8 mouse cellular contexts compared by ENCODE assay signal in the genomic region with DNA sequence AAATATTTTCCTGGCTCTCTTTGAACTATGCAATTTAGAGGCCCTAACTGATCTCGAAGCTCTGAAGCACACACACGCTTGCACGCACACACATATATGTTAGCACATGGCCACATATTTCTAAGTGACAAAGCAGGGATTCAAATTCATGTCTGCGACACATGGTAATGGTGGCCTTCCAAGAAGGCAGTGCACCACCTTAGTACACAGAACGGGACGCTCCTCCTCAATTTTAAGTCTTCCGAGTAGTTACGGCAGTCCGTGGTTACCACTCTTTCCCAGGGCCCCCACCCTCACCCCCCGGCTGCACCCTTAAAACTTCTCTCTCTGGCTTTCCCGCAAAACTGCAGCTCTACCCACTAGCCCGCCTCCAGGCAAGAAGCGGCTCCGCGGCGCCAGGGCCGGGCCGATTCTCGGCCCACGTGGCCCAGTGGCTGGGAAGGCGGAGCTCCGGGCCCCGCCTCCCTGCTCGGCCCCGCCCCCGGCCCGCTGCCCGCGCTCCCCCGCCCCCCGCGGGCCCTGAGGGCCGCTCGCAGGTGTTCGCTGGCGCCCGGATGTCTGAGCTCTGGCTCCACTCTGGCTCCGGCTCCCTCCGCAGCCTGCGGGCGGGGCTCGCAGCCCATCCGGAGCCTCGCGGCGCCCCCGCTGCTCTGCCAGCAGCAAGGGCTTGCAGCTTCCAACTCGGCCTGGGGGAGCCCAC. TPM values are rescaled to one million over a fixed set of nuclear protein-coding genes. Genes with fewer than 3 reads are reported as not detected.
DNase-seq lines count a peak whose midpoint lies in the region; ATAC-seq and TF ChIP-seq lines count a peak whose summit lies in the region.

No protein-coding gene starts in this region.

- H3K27ac ChIP-seq in hindbrain, embryonic 12.5 days = peak overlapping the region; percentile 70
- H3K27ac ChIP-seq in left cerebral cortex, adult 2 months = peak overlapping the region; percentile 36; the same call in 1 of the 2 replicates

- H3K4me1 ChIP-seq in hindbrain, embryonic 12.5 days = peaks cover 63% of the 10 kb centered on the region

- peak overlapping the region; percentile 66 for H3K4me2 ChIP-seq in hindbrain, embryonic 12.5 days (replicated peaks)

- peaks cover 8% of the 10 kb centered on the region for H3K27me3 ChIP-seq in hindbrain, embryonic 12.5 days

- DNase-seq in MN1 (ENCODE audit: low spot score) = peak; percentile 46
- DNase-seq in cerebellum, adult 9-11 months = peak; percentile 42
- DNase-seq in left cerebral cortex, adult 2 months (ENCODE audit: extremely low spot score in 1 of 2, low spot score in 2 of 2) = peak; percentile 68 to 77
- peak; percentile 75 for DNase-seq in right cerebral cortex, postnatal 25 days
- DNase-seq in urinary bladder, postnatal 36 days (ENCODE audit: low spot score in 2 of 2) = peak; percentile 83 to 89

- no peaks in the 10 kb centered on the region for H3K36me3 ChIP-seq in hindbrain, embryonic 12.5 days

- H3K9ac ChIP-seq in hindbrain, embryonic 12.5 days = peak overlapping the region; percentile 53

- H3K9me3 ChIP-seq in hindbrain, embryonic 12.5 days (replicated peaks) = no peaks in the 10 kb centered on the region

- intact Hi-C loops in left cerebral cortex, adult 2 months (cut with DNase I) = loop anchor here (2.0 kb wide), 1 partner anchor 77 kb away; no protein-coding TSS in a partner anchor

- peak; percentile 64 for ATAC-seq in frontal cortex, adult (ENCODE audit: low TSS enrichment)
- peak; percentile 64 for ATAC-seq in hindbrain, embryonic 12.5 days (ENCODE audit: low FRiP score)
- ATAC-seq in megakaryocyte progenitor cell, adult 5-6 weeks (replicated peaks; ENCODE audit: poor library complexity) = peak; percentile 55

- no peak for TF ChIP-seq CTCF in left cerebral cortex, adult 2 months (IDR thresholded peaks at IDR 0.05)

- WGBS in hindbrain, embryonic 12.5 days = under 1% methylated on average over 48 of the region's 48 CpGs

- peak overlapping the region; percentile 36 for H3K4me3 ChIP-seq in hindbrain, embryonic 12.5 days
- H3K4me3 ChIP-seq in left cerebral cortex, adult 2 months = peak overlapping the region; percentile 43

RNA-seq across cellular contexts. Expression of gene Id3, which starts 4.3 kb away (rescaled TPM):
- 372 and 426 TPM in 2 replicates for polyA plus RNA-seq in hindbrain, embryonic 12.5 days (2016; fragmentation: Nextera tagmentation; extraction: Ambion mirVana)
- total RNA-seq in left cerebral cortex, adult 2 months (2021) = 10 to 100 TPM; 26.8 to 36.1 TPM
- 0.44 and 1.4 TPM in 2 replicates for total RNA-seq in megakaryocyte progenitor cell, adult 5-6 weeks (2015)
- 1.0 and 2.4 TPM in 2 replicates for total RNA-seq in megakaryocyte progenitor cell, adult 5-6 weeks (2017)

RNA-seq across cellular contexts. Expression of gene E2f2, which starts 24.6 kb away (rescaled TPM):
- 7.0 and 7.9 TPM in 2 replicates for polyA plus RNA-seq in hindbrain, embryonic 12.5 days (2016; fragmentation: Nextera tagmentation; extraction: Ambion mirVana)
- total RNA-seq in left cerebral cortex, adult 2 months (2021) = 1 to 10 TPM in 1 of 2 experiments, under 1 TPM in 1; 0.36 to 1.3 TPM
- 5.6 and 7.5 TPM in 2 replicates for total RNA-seq in megakaryocyte progenitor cell, adult 5-6 weeks (2015)
- 5.9 and 6.1 TPM in 2 replicates for total RNA-seq in megakaryocyte progenitor cell, adult 5-6 weeks (2017)

RNA-seq across cellular contexts. Expression of gene Asap3, which starts 58.6 kb away (rescaled TPM):
- polyA plus RNA-seq in hindbrain, embryonic 12.5 days (2016; fragmentation: Nextera tagmentation; extraction: Ambion mirVana) = 11.6 and 11.8 TPM in 2 replicates
- total RNA-seq in left cerebral cortex, adult 2 months (2021) = 1 to 10 TPM; 2.2 to 2.4 TPM
- not detected in 2 replicates for total RNA-seq in megakaryocyte progenitor cell, adult 5-6 weeks (2015)
- not detected in 2 replicates for total RNA-seq in megakaryocyte progenitor cell, adult 5-6 weeks (2017)

Comparison
In these comparisons a context has a peak if more than half of its experiments do, and no peak if none do; other contexts are left out.
1. Peak in every context shown above with its lines: DNase-seq, ATAC-seq, H3K4me3 ChIP-seq and H3K27ac ChIP-seq.
2. RNA of gene Id3, which starts 4.3 kb away (total RNA-seq): 26.8 to 36.1 TPM in left cerebral cortex, adult 2 months; 0.44 to 2.4 TPM in megakaryocyte progenitor cell, adult 5-6 weeks; every median in the first group is over 4 times any median in the second.